Mouse (Mus musculus): ENCODE measurements at regions not wholly inside any gene's neighbourhood (a gene's known extent, or its start where the extent isn't known, plus 50 kb on each side); places are given as distances from the start of the nearest gene placed in this dataset.

GRCm38 (mm10) chr12:52368034-52368433 lies 135.7 kb upstream of the Arhgap5 start:
- no peak for DNase-seq (ENCODE audit: low read depth, low spot score)

GRCm38 (mm10) chr12:52368466-52368865 lies 135.3 kb upstream of the Arhgap5 start:
- no peak for DNase-seq (ENCODE audit: low read depth, low spot score)

- no peak for DNase-seq (ENCODE audit: low read depth, low spot score)
These were observed 133.5 kb upstream of the Arhgap5 start for GRCm38 (mm10) chr12:52370153-52370710.

- DNase-seq (ENCODE audit: low read depth, low spot score), result no peak
These were observed 128.7 kb upstream of the Arhgap5 start for GRCm38 (mm10) chr12:52375116-52375515.

GRCm38 (mm10) chr12:52376692-52377462 lies 126.9 kb upstream of the Arhgap5 start:
- no peak for DNase-seq (ENCODE audit: low read depth, low spot score)

GRCm38 (mm10) chr12:52377463-52377848 lies 126.3 kb upstream of the Arhgap5 start:
- no peak for DNase-seq (ENCODE audit: low read depth, low spot score)

GRCm38 (mm10) chr12:52379245-52379644 lies 124.5 kb upstream of the Arhgap5 start:
- no peak for DNase-seq (ENCODE audit: low read depth, low spot score)

GRCm38 (mm10) chr12:52379960-52380359 lies 123.8 kb upstream of the Arhgap5 start:
- peak; percentile 58 for DNase-seq (ENCODE audit: low read depth, low spot score)

- DNase-seq (ENCODE audit: low read depth, low spot score), result peak; percentile 85
These were observed 122.4 kb upstream of the Arhgap5 start for GRCm38 (mm10) chr12:52381161-52381967.

- no peak for DNase-seq (ENCODE audit: low read depth, low spot score)
These were observed 121.8 kb upstream of the Arhgap5 start for GRCm38 (mm10) chr12:52381968-52382325.

GRCm38 (mm10) chr12:52382832-52383580 lies 120.8 kb upstream of the Arhgap5 start:
- DNase-seq (ENCODE audit: low read depth, low spot score), result peak; percentile 96

GRCm38 (mm10) chr12:52389552-52389951 lies 114.2 kb upstream of the Arhgap5 start:
- DNase-seq (ENCODE audit: low read depth, low spot score), result no peak

GRCm38 (mm10) chr12:52390242-52390641 lies 113.5 kb upstream of the Arhgap5 start:
- DNase-seq (ENCODE audit: low read depth, low spot score), result no peak

GRCm38 (mm10) chr12:52392636-52393035 lies 111.1 kb upstream of the Arhgap5 start:
- peak; percentile 70 for DNase-seq (ENCODE audit: low read depth, low spot score)

- peak; percentile 65 for DNase-seq (ENCODE audit: low read depth, low spot score)
These were observed 109.6 kb upstream of the Arhgap5 start for GRCm38 (mm10) chr12:52393981-52394718.

GRCm38 (mm10) chr12:52394719-52395062 lies 109.1 kb upstream of the Arhgap5 start:
- no peak for DNase-seq (ENCODE audit: low read depth, low spot score)

GRCm38 (mm10) chr12:52395111-52395510 lies 108.7 kb upstream of the Arhgap5 start:
- peak; percentile 97 for DNase-seq (ENCODE audit: low read depth, low spot score)

GRCm38 (mm10) chr12:52396178-52396841 lies 107.5 kb upstream of the Arhgap5 start:
- peak; percentile 67 for DNase-seq (ENCODE audit: low read depth, low spot score)

- peak; percentile 36 for DNase-seq (ENCODE audit: low read depth, low spot score)
These were observed 105.9 kb upstream of the Arhgap5 start for GRCm38 (mm10) chr12:52397718-52398510.

- DNase-seq (ENCODE audit: low read depth, low spot score), result no peak
These were observed 105.2 kb upstream of the Arhgap5 start for GRCm38 (mm10) chr12:52398511-52398975.
